Mouse (Mus musculus) embryonic stem cell, embryonic (primary cell): ENCODE data around the gene Pard3b.
"Not testable (repeated sequence)": the region's sequence is repeated elsewhere in the genome, so short reads cannot be mapped to it uniquely, and the experiment has no call there.

Experiments used
- CTCF ChIA-PET, 4 experiments: fragments of 300-600 bp in 2 of 4; fragments of 350-600 bp in 2 of 4; sonication (Branson Sonifier 250); formaldehyde crosslinking; loops; one replicate each; lab custom pipeline; 2022; ENCODE audit warnings: inconsistent platforms in 2 of 4; lab: Charles Lee
- POLR2A ChIA-PET, 4 experiments: fragments of 300-600 bp in 2 of 4; fragments of 350-600 bp in 2 of 4; sonication (Branson Sonifier 250); formaldehyde crosslinking; loops; one replicate each; lab custom pipeline; 2022; ENCODE audit warnings: antibody characterized with exemption in 4 of 4, inconsistent platforms in 1 of 4; lab: Charles Lee

Gene Pard3b

DNA sequence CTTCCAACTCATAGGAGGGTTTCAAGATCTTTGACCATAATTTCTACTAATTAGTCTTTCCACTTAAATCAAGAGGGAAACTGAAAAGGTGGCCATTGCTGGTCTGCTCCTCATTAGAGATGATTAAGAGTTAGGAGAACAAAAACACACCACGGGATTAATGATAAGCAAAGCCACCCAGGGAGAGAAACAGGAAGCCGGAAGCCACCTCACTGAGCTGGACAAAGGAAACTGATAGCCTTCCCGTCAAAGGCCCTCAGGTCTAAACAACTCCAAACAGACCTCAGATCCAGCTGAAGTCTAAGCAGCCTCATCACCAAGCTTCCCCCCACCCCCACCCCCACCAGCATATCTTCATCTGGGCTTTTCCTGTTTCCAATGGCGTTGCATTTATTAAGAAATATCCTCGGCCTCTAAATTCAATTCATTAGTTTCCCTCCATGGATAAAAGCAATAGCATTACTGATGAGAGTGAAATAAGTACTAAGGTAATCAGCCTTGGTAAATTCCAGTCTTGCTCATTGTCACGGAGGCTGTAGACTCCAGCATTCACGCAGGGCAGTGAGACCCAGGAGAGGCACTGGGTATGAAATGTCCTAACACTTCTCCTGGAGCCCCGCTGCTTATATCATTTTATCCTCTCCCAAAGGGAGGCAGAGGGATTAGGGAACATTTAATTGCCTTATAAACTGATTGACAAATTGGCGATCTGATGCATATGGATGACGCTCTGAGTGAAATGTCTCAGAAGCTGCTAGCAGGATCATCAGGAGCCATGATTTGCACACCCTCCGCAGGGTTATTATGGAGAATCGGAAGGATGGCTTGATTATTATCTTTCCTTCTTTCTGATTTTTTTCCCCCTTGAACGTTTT lies 925.9 kb downstream of the Pard3b start:
- POLR2A ChIA-PET = interaction anchor here in 1 of 4 experiments (0.6 kb wide), 1 partner anchor 1446 kb away, joined by 3 read pairs; no protein-coding TSS in a partner anchor
- CTCF ChIA-PET = no interaction called here

DNA sequence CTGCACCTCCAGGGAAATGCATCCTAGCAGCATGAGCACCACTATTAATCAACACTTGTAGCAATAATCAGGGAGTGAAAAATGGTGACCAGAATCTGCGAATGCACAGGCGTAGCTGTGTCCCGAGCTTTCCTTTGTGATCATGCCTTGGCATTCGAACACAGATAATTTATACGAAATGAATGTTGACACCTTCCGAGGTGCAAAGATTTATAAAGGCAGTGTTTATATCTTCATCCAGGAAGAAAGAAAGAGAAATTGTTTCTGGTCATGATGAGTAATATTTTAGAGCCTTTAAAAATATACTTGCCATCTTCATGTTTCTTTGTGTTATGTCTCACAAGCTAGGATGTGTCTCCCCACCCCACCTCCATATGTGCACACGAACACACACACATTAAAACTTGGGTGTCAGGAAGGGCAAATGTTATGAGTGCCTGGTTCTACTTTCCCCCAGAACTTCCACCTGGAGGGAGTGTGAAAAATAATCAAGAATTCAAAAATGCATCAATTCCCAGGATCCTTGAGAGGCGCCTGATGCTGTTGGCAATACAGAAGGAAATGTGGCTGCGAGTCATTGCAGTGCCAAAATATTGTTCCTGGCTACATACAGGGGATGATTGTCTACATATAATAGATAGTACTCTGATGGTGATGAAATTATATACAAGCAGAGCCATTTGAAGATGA lies 926.6 kb downstream of the Pard3b start:
- ChIA-PET CTCF (no interaction called here), POLR2A (no interaction called here)

DNA sequence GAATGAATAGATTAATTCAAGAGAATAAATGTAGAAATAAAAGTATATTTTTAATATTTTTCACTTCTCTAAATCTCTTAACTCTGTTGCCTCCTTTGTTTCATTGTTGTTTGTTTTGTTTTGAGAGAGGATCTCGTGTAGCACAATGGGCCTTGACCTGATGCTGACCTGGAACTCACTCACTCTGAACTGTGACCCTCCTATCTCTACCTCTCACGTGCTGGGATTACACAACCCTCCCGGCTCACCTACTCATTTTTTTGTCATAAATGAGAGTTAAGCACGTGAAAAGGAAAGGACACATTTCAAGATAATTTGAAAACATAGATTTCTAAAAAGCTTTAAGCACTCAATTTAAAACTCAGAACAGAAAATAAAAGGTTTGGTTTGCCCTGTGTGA lies 928.0 kb downstream of the Pard3b start:
- ChIA-PET CTCF (no interaction called here), POLR2A (no interaction called here)

DNA sequence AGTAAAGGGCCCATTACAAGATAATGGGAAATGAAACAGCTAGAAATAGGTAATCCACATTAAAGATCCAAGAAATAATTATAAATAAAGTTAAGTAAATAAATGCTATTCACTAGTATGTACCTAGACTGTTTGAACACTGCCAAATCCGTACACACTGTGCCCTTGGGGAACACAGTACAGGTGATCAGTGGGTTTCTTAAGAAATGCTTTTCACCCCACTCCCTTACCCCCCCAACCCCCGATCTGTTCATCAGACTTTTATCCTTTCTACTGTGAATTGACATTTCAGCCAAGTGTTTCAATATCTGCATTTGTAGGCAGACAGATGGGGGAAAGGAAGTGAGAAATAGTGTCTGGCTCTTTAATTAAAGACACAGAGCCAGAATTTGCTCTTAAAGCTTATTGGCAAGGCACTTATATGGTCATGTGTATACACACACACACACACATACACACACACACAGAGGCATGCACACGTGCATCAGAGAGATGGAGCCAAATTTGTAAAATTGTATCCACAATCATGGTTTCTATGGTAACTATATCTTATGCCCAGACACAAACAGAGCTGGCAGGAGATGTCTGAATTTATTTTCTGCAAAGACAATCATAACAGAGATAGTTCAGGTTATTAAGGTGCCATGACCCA lies 938.4 kb downstream of the Pard3b start:
- ChIA-PET CTCF (no interaction called here), POLR2A (no interaction called here)

DNA sequence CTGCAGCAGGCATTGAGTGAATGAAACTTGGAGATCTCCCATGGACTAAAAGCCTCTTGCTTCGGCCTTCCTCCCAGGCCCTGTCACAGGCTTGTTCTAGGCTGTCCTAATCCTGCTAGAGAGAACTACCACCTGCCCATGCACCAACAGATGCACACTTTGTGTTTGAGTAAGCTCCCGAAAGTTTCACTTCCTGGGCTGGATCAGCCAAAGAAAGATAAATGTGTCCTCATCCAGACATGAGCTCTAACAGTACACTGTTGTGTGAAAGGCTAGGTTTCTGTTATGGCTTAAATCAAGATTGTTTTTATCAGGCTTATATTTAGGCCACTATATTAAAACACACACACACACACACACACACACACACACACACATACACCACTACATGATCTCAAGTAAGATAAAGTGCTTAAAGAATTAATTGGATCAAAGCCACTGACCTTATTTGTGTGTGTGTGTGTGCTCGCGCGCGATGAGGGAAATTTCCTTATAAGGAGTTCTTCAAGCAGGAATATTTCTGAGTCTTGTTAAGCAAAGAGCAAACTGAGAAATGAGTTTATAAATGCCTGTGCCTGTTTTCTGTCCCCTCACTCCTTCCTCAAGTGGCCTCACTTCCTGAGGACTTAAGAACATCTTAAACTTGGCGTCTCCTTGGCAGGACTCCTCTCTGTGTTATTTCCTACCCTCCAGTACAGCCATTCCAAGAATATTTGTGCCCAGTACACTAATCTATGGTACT lies 940.6 kb downstream of the Pard3b start:
- CTCF ChIA-PET = no interaction called here
- POLR2A ChIA-PET = interaction anchor here in 2 of 4 experiments (0.6 to 0.7 kb wide), 2 partner anchors 496 to 920 kb away, joined by 3 to 5 read pairs; no protein-coding TSS in a partner anchor

DNA sequence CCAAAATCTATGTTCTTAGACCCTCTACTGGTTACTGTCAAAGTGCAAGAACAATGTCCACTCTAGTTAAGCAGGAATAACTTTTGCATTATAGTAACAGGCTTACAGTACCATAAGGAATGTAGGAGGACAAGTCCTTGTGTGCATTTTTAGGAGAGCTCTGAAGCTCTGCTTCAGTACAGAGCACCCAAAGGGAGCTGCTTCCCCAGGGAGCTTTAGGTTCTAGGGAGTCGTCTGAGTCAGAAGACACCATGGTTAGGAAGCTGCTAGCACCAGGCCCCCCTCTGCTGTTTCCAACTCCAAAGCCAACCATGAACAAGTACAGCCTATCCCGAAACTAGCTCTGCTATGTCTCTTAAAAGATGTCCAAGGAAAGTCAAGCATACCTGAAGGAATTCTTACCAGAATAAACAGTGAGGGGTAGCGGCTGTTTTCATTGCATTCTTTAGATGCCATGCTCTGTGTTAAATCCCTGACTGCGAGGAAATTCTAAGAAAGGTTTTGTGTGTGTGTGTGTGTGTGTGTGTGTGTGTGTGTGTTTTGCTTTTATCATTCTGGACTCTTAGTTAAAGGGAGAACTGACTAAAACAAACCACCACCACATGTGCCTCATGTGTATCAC lies 941.8 kb downstream of the Pard3b start:
- CTCF ChIA-PET = no interaction called here
- POLR2A ChIA-PET = no interaction called here

DNA sequence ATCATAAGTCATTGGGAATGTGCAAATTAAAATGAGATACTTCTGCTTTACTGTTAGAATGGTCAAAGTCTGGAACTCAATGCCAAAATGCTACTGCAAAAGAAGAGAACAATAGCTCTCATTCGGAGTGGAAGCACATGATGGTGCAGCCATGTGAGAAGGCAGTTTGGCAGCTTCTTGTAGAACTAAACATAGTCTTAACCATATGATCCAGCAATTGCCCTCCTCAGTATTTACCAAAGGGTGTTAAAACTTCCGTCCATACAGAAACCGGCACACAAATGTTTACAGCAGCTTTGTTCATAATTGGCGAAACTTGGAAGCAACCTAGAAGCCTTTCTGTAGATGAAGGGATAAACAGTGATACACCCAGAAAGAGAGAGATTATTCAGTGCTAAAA lies 943.9 kb downstream of the Pard3b start:
- POLR2A ChIA-PET = no interaction called here
- CTCF ChIA-PET = interaction anchor here in 1 of 4 experiments (0.6 kb wide), 1 partner anchor 120 kb away, joined by 6 read pairs; no protein-coding TSS in a partner anchor

DNA sequence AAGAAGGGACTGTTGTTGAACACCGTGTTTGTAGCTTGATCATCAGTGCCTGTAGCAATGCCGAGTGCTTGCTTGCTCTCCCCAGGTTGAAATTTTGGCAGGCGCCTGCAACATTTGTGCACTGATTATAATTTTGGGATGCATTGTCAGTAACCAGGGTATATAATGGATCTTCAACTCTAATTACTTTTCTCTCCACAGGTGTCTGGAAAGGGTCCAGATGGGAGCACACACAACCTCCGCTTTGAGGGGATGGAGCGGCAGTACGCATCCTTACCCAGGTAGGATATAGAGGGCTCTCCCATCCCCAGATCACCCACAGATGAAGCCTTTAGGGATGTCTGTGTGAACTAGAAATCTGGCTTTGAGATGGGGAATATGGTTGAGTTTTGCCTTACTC lies 948.9 kb downstream of the Pard3b start:
- POLR2A ChIA-PET = no interaction called here
- CTCF ChIA-PET = no interaction called here

DNA sequence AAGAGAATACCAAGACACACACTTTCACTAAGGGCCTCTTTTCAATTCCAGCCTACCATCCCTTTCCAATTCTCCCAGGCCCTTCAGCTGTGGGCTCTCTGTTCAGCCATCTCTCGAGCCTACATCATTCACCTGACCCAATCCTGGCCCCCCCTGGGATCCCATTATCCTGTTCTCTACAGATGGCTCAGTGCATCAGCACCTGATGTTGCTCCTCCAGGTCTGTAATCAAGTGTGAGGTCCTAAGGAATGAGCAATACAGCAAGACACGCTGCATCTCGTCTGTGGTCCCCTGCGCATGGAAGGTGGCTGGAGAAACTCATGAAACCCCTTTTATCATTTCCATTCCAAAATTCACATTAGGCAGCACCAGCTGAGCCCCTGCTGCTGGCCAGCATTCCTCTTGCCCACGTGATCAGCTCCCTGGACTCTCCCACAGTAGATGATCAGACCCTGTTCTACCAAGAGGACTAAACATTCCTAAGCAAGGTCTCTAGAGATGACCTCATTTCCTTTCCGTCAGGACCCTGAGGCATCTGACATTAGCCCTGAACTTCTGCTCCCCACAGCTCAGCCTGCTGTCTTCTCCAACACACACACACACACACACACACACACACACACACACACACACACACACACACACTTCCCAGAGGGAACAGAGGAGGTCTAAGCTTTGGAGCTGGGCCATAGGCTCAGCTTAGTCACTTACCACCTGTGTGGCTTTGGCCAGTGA lies 952.8 kb downstream of the Pard3b start:
- ChIA-PET POLR2A (interaction anchor here in 1 of 4 experiments (0.5 kb wide), 1 partner anchor 29 kb away, joined by 4 read pairs; no protein-coding TSS in a partner anchor), CTCF (no interaction called here)

DNA sequence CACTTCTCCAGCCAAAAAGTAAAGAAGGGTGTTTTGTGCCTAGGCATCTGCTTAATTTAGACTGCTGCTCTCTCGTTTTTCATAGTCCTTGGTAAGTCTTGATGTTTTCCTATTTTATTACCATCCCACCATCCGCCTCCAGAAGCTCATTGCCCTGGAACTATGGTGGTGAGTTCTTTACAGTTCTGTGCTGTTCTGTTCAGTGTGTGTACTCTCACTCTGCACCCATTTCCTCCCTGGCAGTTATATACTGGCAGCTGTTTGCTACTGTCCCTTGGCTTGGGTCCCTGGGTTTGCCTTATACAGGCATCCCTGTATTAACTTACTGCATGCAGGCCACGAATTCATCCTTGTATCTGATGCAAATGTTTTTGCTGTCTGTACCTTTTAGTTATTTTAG lies 956.8 kb downstream of the Pard3b start:
- POLR2A ChIA-PET = no interaction called here
- CTCF ChIA-PET = interaction anchor here in 1 of 4 experiments (0.6 kb wide), 1 partner anchor 157 kb away, joined by 3 read pairs; no protein-coding TSS in a partner anchor

DNA sequence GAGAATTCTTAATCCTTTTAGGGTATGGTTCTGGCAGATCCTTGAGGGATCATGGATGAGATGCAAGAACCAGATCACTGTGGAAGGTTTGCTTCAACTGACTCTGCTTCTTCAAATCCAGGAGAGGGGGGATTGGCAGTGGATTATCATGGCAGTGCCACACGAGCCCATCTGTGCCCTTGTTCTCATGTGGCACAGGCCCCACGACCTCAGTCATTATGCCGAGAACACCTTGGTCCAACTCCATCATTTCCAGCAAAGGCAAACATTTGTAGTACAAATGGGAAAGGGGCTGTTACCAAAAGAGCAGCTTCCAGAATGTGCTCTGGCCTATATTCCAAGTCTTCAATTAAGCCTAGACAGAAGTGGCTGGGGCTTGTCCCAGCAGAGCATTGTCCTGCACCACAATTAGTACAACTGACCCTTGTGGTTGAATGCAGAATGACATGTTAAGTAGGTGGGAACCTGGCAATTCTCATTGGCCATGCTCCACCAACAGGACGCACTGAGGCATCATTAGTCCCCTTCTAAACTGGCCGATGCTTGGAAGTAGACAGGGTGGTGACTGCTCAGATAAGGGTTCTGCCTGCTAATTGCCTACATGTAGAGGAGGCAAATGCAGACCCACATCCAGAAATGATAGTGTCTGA lies 959.3 kb downstream of the Pard3b start:
- CTCF ChIA-PET = no interaction called here
- POLR2A ChIA-PET = no interaction called here

DNA sequence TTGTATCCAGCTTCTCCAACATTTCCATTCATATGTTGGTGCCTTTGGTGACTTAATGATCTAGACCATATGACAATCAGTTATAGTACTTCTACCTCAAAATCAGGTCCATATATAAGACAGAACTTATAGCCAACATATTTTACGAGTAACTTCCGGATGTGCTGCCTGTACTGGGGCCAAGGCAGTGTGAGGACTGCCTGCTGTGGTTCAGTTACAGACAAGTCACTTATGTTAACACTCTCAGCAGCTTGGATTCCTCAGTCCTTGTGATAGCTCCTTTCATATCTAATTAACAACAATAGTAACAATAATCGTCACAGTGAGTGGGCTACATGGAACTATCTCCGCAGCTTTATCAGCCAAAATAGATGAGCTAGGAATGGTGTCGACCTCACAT lies 959.9 kb downstream of the Pard3b start:
- CTCF ChIA-PET = no interaction called here
- POLR2A ChIA-PET = no interaction called here

DNA sequence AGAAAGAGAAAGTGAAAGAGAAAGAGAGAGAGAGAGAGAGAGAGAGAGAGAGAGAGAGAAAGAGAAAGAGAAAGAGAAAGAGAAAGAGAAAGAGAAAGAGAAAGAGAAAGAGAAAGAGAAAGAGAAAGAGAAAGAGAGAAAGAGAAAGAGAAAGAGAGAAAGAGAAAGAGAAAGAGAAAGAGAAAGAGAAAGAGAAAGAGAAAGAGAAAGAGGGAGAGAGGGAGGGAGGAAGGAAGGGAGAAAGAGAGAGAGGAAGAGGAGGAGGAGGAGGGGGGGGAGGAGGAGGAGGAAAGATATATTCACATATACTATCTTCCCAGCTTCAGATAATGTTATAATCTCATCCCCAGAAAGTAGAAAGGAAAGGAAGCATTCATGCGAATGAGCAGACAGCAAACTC lies 966.0 kb downstream of the Pard3b start:
- POLR2A ChIA-PET, CTCF ChIA-PET: not testable (repeated sequence)

DNA sequence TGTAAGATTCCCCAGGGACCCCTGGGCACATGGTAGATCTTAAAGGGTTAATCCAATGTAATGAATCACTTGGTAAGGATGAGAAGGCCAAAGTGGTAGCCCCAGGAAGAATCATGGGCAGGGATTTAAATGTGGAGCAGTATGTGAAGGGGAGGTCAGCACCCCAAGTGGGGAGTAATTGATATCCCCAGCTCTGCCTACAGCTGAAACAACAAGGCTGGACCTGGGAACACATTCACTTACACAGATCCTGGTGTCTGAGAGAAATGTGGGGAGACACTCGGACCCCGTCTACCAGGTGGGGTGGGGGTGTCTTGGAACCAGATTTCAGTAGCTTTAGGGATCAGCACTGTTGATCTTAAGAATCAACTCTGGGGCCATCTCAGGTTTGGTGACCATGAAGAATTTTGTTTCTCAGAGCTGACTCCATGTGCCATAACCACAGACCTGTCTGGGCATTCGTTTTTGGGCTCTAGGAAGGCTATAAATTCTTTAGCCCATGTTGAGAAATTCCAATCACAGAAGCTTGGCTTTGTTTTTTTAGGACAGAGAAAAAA lies 979.6 kb downstream of the Pard3b start:
- CTCF ChIA-PET = no interaction called here
- POLR2A ChIA-PET = no interaction called here

DNA sequence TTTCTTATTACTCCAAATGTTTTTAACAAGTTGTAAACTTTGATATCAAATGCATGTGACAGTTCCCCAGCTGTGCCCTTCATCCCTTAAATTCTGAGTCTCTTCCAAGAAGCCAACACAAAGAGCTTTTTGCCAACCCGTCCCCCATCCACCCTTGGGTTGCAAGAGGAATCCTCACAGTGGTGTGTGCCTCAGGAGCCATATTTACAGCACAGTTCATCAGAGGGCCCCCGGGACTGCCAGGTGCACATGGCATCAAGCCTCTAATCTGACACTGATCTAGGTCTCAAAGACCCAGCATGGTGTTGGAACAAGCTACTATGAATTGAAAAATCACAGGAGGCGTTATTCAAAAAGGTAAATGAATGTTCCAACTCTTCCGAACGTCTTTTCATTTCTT lies 980.8 kb downstream of the Pard3b start:
- CTCF ChIA-PET = no interaction called here
- POLR2A ChIA-PET = no interaction called here

DNA sequence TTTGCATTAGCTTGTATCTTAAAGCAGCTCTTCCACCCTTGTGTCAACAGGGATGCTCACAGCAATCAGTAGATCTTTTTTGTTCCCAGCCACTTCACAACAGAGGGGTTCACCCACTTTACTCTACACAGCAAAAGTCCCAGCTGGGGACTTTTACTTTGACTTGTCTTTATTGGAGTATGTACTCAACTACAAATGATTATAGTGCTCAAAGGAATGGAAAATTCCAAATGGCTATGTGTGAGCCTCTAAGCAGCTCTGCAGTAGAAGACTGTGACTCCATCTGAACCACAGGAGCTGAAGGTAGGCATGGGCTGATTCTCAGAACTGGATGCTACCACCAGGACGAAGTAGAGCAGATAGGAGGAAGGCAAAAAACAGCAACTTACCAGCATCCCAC lies 983.8 kb downstream of the Pard3b start:
- CTCF ChIA-PET = no interaction called here
- POLR2A ChIA-PET = no interaction called here

DNA sequence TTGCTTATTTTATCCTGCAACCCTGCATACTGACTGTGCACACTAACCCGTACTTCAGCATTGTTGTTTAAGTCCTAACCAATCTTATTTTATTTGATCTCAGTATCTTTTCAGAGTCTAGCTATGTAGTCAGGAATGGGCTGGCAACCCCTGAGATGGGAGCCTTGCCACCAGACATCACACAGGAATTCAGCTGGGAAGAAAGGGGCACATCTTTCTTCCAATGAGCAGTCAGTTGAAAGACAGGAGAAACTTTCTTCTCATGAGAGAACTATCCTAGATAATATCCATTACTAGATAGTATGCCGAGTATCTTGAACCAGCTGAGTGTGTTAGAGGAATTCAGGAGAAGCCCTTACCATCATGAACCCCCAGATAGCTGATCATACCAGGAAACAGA lies 985.5 kb downstream of the Pard3b start:
- POLR2A ChIA-PET = no interaction called here
- CTCF ChIA-PET = no interaction called here

DNA sequence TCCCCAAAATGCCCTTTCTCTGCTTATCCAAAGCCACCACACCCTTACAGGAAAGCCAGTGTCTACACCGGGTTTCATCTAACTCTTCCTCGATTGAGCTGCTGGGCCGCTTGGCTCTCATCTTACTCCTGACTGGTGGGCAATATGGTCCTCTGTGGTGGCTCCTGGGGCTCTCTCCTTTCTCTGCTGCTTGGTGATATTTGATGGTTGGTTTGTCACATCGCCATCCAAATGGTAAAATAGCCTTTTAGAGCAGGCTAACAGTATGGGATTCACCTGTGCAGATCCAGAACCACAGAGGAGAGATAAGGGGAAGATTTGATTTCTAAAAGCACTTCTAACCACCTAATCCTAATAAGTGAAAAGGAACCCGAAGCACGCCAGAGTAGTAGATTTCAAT lies 986.2 kb downstream of the Pard3b start:
- POLR2A ChIA-PET = no interaction called here
- CTCF ChIA-PET = no interaction called here
